Mouse (Mus musculus) liver, postnatal 0 days (tissue): Measurements from ENCODE around the gene Hexb.

Source experiments
- CTCF ChIP-seq: sonication (generic); IDR thresholded peaks from 2 replicates; pipeline ENCODE4 v1.5.1; 2016; ENCODE audit warnings: antibody characterized with exemption, low read depth
- EP300 ChIP-seq: IDR thresholded peaks from 2 replicates; pipeline ENCODE4 v1.6.1; 2016; ENCODE audit warnings: antibody characterized with exemption, low read depth, mild to moderate bottlenecking

- TF ChIP-seq CTCF (no peak), EP300 (no peak)
Measured at GRCm38 (mm10) chr13:97176731-97177130, 21.4 kb downstream of the Hexb start.
